Mouse (Mus musculus) bone marrow, adult 2 months (tissue): Measurements from ENCODE around the gene Marco. TPM values are rescaled to one million over a fixed set of nuclear protein-coding genes. Genes with fewer than 3 reads are reported as not detected.

Experiments used
- H3K27ac ChIP-seq: fragments of 200-500 bp; 2 replicates; pipeline ENCODE4 v1.5.1; 2012; ENCODE audit warnings: low read depth, mild to moderate bottlenecking, control low read depth, inconsistent platforms, low read length; ENCODE audit not compliant: control insufficient read depth, poor library complexity, insufficient read depth
- H3K4me1 ChIP-seq: fragments of 200-500 bp; 2 replicates; pipeline ENCODE4 v1.6.1; 2011; ENCODE audit warnings: low read length; ENCODE audit not compliant: control insufficient read depth, insufficient read depth
- H3K4me3 ChIP-seq: fragments of 200-500 bp; replicated peaks from 2 replicates; pipeline ENCODE3; 2011; ENCODE audit warnings: mild to moderate bottlenecking, low read depth, low read length, control low read depth; ENCODE audit not compliant: control insufficient read depth
- CTCF ChIP-seq: fragments of 200-500 bp; IDR thresholded peaks from 2 replicates; pipeline ENCODE4 v1.5.1; 2011; ENCODE audit warnings: low read length, control low read depth; ENCODE audit not compliant: control insufficient read depth, insufficient read depth
- POLR2A ChIP-seq: fragments of 200-500 bp; IDR thresholded peaks from 2 replicates; pipeline ENCODE4 v1.6.1; 2011; ENCODE audit warnings: low read depth, mild to moderate bottlenecking, control low read depth, low read length, borderline replicate concordance; ENCODE audit not compliant: control insufficient read depth
- WGBS: fragments of 180-500 bp; shearing (Covaris S2); methylation state at CpG from one replicate; pipeline ENCODE4 v1.1.7; 2018; 5-methylcytosine and 5-hydroxymethylcytosine counted together
- polyA plus RNA-seq: library from polyadenylated mRNA; stranded (reverse); fragments of >200 nt; gene quantifications from 2 replicates; pipeline ENCODE4 v1.2.4, GENCODE M21; 2011; ENCODE audit warnings: low replicate concordance; ENCODE audit not compliant: missing spikeins, insufficient read depth, insufficient read length

The Marco gene
- polyA plus RNA-seq, 1 experiment, result 3.4 TPM

GRCm38 (mm10) chr1:120508976-120509375 lies 4.2 kb upstream of the Marco start:
- 73% methylated on average over 4 of the region's 4 CpGs for WGBS
- TF ChIP-seq CTCF (no peak), POLR2A (no peak)
- Histone ChIP-seq H3K4me3 (no peak overlapping the region), H3K4me1 (no peaks in the 10 kb centered on the region), H3K27ac (no peak overlapping the region)

DNA sequence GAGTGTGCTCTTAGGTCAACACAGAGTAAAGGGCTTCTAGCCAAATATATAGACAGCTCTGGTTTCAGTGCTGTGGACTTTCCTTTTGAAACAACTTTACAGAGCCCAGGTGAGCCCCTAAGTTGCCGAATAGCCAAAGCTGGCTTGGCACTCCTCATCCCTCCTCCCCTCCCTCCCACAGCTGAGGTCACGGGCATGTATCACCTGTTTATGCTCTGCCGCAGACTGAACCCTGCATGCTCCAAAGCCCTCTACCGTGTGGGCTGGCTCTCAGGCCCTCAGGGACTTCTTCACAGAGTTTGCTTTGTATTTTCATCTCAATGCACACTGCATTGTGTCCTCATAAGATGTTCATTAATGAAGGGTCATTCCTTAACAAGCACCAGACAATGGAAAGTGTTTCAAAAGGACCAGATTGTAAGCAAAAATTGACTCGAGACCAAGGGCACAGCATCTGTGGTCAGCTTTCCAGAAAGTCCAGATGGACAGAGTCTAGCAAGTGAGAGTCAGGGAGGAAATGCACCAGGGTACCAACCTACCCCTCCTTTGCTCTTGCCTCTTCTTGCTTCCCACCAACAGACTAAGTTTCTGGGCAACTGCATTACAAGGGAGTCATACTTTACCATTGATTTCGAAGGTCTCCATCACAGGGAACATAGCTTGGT lies 646 bp downstream of the Marco start:
- no peak overlapping the region for H3K27ac ChIP-seq
- WGBS, result 68% methylated on average over 6 of the region's 6 CpGs
- TF ChIP-seq CTCF, result no peak
- no peak for TF ChIP-seq POLR2A
- H3K4me1 ChIP-seq, result no peaks in the 10 kb centered on the region; the same call in 1 of the 2 replicates
- no peak overlapping the region for H3K4me3 ChIP-seq

DNA sequence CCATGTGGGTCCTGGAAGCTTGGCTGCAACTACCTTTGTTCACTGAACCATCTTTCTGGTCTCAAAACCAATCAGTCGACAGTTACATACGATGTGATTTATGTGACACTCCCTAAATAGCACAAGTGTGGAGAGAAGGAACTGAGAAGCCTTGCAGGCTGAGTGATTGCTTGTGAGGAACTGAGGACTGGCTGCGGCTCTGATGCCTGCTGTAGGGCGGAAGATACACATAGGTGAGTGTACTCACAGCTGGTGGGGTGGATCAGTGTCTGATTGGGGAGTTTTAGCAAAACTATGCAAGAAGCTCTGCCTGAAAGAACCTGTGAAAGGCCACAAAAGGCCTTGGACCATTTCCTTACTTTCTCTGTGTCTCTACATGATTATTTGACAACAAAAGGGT lies 3.3 kb downstream of the Marco start:
- Histone ChIP-seq H3K4me3 (no peak overlapping the region), H3K27ac (no peak overlapping the region), H3K4me1 (no peaks in the 10 kb centered on the region; the same call in 1 of the 2 replicates)
- TF ChIP-seq POLR2A (no peak), CTCF (no peak)
- WGBS, result 14% methylated on average over 4 of the region's 4 CpGs

DNA sequence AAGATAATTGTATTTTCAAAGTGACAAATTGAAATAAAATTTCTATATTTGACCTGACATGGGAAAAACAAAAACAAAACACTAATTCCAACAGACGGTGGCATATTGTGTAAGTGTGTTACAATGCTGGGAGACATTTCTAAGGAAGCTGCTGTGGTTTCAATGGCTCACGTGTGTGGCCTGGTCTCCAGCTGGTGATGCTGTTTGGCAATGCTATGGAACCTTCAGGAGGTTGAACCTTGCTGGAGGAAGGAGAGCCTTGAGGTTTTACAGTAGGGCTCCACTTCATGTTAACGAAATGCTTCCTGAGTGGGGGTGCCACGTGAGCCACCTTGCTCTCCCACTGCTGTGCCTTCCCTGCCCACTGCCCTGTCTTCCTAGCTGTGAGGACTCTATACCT lies 6.8 kb downstream of the Marco start:
- TF ChIP-seq CTCF (no peak), POLR2A (no peak)
- H3K4me1 ChIP-seq, result no peaks in the 10 kb centered on the region; the same call in 1 of the 2 replicates
- WGBS, result 7% methylated on average over 4 of the region's 4 CpGs
- no peak overlapping the region for H3K4me3 ChIP-seq
- H3K27ac ChIP-seq, result no peak overlapping the region

DNA sequence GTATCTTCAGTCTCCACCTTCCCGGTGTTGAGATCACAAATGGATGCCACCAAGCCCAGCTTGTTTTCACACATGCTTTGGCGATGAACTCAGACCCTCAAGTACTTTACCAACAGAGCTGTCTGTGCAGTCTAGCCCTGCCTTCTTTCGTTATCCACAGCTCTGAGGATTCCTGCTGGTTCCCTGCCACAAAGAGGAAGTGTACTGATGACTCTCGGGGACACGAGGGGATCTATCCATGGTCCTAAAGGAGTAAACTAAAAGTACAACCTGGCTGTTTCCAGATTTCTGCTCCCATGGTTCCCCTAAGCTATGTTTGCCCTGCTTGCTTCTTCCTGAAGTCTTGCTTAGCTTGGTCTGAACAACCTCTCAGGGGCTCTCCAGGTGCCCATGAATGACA lies 23.9 kb downstream of the Marco start:
- H3K4me3 ChIP-seq, result no peak overlapping the region
- H3K27ac ChIP-seq, result no peak overlapping the region
- TF ChIP-seq CTCF (no peak), POLR2A (no peak)
- WGBS, result 16% methylated on average over 5 of the region's 5 CpGs
- no peaks in the 10 kb centered on the region for H3K4me1 ChIP-seq

GRCm38 (mm10) chr1:120474825-120475224 lies 30.0 kb downstream of the Marco start:
- TF ChIP-seq POLR2A (no peak), CTCF (no peak)
- WGBS, result 12% methylated on average over 4 of the region's 4 CpGs
- Histone ChIP-seq H3K4me1 (no peaks in the 10 kb centered on the region), H3K4me3 (no peak overlapping the region), H3K27ac (no peak overlapping the region)

GRCm38 (mm10) chr1:120468891-120469290 lies 35.9 kb downstream of the Marco start:
- WGBS, result 24% methylated on average over 15 of the region's 15 CpGs

DNA sequence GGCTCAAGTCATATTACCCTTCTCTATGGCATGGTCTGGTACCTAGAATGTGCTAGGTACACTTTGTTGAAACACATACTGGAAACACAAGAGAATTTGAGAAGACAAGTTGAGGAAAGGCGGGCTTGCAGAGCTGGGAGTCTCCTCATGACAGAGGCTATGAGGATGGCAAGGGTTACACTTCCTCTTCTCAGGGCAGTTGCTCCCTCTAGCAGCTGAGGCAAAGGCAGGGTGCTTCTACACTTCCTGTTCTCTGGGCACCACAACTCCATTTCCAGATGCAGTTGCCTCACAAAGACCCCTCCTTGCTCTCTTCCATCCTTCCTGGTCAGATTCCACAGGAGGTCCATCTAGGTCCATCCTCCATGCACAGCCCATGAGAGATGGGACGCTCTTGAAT lies 37.5 kb downstream of the Marco start:
- 49% methylated on average over 2 of the region's 2 CpGs for WGBS
- Histone ChIP-seq H3K4me1 (no peaks in the 10 kb centered on the region), H3K4me3 (no peak overlapping the region), H3K27ac (no peak overlapping the region)
- TF ChIP-seq POLR2A, result no peak
- TF ChIP-seq CTCF, result no peak

More at GRCm38 (mm10) chr1:120468891-120469290, 35.9 kb downstream of the Marco start:
- TF ChIP-seq POLR2A, result no peak
- TF ChIP-seq CTCF, result peak; percentile 45; the same call in 1 of the 2 replicates
- Histone ChIP-seq H3K4me1 (no peaks in the 10 kb centered on the region), H3K27ac (no peak overlapping the region), H3K4me3 (no peak overlapping the region)
